Mouse (Mus musculus): ENCODE measurements around the gene Cbfa2t3.
"Not testable (repeated sequence)": the region's sequence is repeated elsewhere in the genome, so short reads cannot be mapped to it uniquely, and the experiment has no call there.

Gene Cbfa2t3

DNA sequence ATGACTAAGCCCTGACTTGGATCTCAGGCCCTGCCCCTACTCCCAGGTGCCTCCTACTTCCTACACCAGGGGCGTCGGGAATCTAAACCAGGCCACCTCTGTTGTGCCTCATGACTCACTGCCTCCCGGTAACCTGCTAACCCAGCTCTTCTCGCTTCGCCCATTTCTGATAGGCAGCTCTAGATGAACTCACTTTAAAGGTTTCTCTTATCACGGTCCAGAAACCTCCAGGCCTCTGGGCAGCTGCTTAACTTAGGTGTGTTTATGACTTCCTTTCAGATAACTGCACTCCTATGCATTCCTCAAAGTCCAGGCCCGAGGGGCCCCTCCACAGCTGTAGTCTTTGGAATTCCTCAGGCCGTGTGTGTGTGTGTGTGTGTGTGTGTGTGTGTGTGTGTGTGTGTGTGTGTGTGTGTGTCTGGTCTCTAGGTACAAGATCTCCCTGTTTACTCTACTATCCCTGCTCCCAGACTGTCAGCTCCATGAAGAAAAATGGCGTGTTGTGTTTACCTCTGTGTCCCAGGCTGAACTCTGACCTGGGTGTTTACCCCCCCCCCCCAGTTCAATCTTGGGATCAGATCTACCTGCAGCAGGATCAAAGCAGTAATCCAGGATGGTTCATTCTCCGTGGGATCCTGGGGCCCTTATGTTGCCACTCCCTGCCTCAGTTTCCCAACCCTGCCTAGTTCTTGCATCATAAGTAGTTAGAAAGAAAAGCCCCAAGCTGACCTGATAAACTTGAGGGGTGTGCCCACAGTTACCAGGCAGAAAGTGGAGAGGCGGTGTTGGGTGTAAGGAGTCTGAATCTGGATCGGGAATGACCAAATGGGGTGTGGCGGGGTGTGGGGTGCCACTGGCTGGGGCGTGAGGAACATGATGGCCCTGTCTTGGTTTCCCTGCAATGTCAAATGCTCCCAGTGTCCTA lies 62.8 kb downstream of the Cbfa2t3 start:
- DNase-seq = no peak

DNA sequence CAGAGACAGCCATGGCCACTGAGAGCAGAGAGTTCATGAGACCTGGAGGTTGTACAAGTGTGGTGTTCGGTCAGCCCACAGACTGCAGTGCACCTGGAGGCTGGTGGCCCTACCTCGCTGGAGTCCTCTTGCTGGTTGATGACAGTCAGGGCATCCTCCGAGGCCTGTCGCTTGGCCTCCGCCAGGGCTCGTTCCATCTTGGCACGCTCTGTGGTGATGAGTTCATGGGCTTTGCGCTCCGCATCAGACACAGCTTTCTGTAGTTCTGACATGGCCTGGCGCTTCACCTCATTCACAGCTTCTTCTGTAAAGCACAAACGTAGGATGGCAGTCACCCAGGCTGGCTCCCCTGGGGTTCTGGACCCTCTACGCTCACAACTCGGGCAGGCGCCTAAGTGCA lies 65.7 kb downstream of the Cbfa2t3 start:
- no peak for DNase-seq

DNA sequence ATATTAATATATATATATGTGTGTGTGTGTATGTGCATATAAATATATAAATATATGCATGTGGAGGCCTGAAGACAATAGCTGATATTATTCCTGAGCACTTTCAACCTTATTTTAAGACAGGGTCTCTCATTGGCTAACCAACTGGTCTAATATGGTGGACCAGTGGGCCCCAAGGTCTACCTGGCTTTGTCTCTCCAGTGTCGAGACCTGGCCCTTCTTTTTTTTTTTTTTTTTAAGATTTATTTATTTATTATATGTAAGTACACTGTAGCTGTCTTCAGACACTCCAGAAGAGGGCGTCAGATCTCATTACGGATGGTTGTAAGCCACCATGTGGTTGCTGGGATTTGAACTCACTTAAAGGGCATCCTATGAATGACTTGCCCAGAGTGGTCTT lies 66.8 kb downstream of the Cbfa2t3 start:
- not testable (repeated sequence) for DNase-seq

DNA sequence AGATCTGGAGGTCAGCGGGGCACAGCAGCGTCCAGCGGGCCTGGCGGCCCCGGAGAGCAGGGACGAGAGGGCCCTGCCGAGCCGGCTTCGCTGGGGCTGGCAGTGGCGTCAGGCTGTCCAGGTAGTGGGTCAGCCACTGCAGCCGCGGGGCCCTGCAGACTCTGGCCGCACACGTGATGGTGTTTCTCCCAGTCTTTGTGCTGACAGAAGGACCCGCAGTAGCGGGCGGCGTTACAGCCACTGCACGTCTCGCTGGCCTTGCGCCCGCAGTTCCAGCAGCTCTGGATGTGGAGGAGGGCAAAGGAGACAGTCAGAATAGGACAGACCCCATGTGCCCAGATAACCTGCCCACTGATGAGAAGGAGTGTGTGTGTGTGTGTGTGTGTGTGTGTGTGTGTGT lies 68.2 kb downstream of the Cbfa2t3 start:
- no peak for DNase-seq

DNA sequence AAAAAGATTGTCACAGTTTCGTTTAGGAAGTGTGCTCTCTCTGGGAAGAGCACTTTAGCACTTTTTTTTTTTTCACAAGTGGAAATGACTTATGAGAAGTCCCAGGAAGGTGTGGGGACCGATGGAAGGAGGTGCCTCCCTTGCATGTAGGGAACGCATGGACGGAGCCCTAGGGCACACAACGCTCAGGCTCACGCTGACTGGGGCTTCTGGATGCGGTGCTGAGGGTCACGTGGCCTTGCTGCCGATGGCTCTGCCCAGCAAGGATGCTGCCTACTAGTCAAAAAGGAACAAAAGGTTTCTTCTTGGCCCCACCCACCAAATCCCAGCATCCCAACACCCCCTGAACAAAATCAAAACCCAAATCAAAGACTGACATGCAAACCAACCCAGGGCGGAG lies 69.5 kb downstream of the Cbfa2t3 start:
- DNase-seq = no peak

DNA sequence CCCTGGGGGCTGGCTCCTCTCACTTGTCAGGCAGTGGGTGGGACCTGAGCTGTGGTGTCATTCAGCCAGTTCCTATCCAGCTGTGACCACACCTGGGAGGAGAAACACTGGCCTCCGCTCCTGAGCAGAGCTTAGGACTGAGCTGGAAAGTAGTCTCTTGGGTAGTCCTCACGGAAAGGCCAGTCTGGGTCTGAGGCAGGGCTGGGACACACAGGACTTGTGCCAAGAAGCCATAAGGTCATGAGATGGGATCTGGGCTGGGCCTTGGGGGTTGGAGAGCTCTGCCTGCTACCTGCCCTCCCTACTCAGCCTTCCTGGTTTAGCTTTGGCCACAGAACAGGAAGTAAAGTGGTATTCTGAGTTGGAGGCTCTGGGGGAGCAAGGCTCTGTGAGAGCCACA lies 72.0 kb downstream of the Cbfa2t3 start:
- DNase-seq = no peak

DNA sequence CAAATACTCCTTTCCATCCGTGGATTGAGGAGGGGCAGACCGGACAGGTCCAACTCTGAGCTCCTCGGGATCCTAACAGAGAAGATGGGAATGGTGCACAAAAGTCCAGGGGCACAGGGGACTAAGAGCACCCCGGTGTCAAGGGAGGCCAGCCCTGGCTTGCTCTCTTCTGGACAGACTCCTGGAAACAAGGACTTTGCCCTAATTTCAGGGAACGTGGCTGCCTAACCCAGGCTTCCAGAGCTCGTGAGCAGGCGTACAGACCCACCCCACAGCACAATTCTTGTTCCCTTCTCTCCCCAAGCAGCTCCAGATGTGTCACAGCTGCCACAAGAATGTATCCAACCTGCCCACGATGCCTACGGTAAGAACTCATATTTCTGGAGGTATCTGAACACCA lies 73.1 kb downstream of the Cbfa2t3 start:
- DNase-seq = no peak

DNA sequence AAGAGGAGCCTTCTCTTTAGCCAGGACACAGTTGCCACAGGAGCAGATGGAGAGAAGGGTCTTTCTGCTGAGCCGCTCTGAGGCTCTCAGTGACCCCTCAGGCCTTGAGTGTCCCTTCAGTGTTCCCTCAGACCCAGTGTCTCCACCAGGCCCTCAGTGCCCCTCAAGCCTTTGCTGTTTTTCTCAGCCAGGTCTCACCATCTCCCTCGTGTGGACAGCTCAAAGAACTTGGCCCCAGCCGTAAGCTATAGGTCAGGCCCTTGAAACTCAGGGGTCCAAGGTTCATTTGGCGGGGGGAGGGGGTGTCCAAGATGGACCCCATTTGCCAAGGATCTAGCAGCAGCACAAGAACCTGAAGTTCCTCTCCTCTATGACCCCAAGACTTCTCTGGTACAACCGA lies 74.3 kb downstream of the Cbfa2t3 start:
- DNase-seq = no peak

DNA sequence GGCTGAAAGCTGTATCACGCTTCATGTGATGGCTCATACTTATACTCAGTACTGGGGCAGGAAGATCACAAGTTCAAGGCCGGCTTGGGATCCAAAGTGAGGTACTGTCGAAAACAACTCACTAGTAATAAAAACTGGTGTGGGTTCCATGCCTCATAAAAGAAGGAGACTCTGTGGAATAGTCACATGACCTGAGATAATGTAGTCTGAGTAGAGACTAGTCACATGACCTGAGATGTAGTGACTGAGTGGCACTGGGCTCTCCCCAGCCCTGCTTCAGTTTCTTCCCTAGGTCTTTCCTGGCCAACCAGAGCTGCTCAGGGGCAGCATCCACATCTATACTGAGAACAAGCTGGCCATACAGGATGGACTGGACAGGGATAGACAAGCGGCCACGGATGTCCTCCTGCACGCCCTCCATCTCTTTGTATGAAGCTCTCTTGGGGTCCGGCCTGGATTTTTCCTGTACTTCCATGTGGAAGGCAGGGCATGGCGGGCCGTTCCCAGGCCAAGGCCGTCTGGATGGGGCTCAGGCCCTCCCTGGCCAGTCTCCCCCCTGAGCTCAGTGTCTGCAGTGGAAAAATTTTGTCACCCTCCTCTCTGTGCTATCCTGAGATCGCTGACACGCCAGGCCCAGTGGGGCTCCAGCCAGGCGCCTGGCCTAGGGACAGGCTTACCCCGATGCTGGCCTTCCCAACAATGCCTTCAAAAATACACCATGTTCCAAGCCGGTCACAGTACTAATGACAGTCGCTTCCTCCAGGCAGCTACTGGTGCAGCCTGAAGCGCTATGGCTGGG lies 74.9 kb downstream of the Cbfa2t3 start:
- DNase-seq = no peak

DNA sequence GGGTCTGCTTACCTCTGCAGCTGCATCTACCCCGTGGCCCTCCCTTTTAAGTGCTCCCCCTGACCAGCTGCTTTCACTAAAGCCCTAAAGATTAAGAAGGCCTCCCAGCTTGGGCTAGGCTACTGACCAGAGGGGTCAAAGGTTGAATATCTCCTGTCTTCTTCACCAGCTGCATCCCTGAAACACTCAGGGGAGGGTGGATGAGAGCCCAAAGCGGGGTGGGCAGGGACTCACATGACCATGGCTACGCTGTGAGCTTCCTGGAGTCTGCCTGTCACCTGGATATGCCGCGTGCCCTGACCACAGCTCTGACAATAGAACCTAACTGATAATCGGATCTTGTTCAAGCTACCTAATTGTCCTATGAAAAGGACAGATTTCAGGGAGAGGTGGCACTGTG lies 76.2 kb downstream of the Cbfa2t3 start, which contains the start of gene Pabpn1l:
Pabpn1l (minus strand) TSS at position 13 of the 400 bp plus-strand sequence.
- DNase-seq = no peak

DNA sequence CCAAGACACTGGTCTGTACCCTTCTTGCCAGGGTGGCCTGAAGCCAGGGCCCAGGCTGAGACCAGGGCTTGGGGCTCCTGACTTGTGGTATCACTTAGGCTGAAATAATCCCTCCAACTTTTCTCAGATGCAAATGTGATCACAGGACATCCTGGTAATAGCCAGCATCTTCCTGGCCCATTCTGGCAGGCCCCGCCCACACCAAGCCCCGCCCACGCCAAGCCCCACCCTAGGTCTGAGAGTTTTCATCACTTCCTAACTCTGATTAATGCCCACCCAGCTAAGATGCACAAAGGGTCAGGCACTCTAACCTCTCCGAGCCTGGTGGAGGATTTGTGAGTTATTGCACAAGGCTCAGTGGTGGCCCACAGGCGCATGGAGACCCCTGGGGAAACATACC lies 78.5 kb downstream of the Cbfa2t3 start:
- DNase-seq = no peak

DNA sequence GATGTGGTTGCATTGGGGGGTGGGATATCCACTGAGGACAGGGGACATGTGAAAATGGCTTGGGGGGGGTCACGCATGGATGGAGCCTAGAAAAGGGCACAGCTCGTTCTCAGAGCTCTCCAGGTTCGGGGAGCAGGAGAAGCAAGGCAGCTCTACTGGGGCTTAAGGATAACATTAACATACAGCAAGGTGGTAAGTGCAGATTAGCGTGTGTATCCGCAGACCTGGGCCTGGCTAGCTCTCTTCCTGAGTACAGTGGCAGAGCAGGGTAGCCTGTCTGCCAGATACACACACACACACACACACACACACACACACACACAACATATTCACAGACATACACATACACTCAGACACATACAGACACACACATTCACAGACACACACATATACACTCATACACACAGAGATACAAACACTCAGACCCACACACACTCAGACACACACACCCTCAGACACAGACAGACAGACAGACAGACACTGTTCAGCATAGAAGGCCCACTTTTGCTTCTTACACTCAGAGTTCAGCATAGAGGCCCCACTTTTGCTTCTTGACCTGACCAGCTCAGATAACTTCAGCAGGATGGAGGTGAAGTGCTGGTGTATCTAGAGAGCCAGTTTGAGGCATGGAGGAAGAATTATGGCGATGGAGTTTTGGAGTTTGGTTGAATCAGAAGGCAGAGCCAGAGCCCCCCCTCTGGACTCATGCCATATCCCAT lies 80.1 kb downstream of the Cbfa2t3 start:
- no peak for DNase-seq

DNA sequence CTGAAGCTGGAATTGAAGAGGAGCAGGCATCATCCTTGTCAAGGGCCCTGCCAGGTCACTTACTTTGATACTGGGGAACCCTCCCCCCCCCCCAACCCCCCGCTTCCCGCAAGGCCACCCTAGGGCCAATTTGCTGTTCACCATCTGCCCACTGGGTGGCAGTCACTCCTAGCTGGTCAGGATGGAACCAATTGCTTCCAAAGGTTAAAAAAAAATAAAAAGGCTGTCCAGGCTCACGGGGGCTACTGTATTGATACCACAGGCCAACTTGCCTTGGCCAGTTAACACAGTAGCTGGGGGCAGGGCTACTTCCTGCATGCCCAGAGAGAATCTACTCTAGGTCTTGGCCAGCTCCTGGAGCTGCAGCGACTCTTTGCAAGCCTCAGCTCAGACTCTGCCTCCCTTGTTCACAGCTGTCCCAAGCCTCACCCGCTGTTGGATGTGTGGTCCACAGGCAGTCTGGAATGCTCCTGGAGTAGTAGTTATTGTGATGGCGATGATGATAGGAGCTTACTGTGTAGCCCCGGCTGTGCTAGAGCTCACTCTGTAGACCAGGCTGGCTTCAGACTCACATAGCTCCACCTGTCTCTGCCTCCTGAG lies 80.9 kb downstream of the Cbfa2t3 start:
- DNase-seq = peak; percentile 85

DNA sequence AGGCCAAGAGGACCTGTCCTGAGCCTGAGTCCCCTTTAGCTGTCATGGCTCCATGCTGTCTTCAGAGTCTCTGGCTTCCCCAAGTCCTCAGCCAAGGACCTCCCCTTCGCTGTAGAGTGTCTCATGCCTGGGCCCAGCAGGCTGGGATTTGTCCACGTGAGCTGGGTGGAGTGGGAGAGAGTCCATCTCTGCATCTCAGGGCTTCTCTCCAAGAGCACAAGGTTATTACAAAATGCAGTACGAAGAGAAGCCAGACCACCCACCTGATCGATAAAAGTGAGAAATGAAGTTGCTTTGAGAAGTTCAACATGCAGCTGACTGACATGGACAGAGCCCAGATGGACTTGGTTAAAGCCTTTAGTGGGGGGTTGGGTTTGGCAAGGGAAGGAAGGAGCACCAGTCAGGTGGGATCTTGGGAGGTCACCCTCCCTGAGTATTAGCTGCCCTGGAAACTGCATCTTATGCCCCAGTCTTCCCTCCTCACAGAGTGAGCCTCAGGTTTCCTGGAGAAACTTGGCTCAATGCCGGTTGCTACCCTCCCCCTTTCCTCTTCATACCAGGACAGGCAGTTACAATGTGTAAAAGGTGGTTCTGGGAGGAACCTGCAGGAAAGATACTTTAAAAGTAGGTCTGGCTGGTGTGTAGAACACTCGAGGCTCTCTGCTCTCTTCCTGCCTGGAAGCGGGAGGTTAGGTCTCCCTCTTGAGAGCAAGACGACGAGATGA lies 82.6 kb downstream of the Cbfa2t3 start:
- no peak for DNase-seq

DNA sequence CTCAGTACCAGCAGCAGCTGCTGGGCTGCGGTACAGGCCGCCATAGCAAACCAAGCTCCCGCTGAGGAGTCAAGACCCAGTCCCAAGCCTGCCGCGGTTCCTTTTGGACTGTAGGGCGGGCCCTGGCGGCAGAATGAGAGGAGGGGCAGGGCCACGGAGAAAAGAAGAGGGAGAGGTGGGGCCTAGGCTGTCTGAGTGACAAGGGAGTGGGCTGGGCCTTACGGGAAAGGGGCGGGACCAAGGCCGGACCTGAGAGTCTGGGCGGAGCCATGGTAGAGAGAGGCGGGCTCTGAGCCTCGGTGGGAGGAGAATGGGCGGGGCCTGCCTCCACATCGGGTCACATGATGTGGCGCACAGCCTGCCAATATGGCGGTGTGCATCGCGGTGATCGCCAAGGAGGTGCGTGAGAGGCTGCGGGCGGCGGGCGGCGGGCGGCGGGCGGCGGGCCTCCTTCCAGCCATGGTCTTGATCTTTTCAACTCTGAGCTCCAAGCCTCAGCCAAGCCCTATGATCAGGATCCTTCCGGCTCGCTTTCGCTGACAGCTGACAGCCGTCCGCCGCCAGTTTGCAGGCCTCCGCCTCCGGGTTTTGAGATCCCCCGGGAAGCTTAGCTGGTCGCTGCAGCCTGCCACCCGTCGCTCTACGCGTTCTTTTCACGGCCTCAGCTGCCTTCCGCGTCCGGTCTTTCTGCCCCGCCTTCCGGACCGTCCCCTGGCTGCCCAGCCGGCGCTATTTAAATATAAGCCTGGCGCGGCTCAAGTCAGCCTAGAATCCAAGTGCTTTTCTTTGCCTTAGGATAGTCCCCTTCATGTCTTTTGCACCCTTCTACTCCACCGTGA lies 87.4 kb downstream of the Cbfa2t3 start, which contains the start of the genes Galns and Trappc2l:
Galns (minus strand) TSS at position 169 of the 839 bp plus-strand sequence.
Trappc2l (plus strand) TSS at position 346 of the 839 bp plus-strand sequence.
- DNase-seq = peak; percentile 97

DNA sequence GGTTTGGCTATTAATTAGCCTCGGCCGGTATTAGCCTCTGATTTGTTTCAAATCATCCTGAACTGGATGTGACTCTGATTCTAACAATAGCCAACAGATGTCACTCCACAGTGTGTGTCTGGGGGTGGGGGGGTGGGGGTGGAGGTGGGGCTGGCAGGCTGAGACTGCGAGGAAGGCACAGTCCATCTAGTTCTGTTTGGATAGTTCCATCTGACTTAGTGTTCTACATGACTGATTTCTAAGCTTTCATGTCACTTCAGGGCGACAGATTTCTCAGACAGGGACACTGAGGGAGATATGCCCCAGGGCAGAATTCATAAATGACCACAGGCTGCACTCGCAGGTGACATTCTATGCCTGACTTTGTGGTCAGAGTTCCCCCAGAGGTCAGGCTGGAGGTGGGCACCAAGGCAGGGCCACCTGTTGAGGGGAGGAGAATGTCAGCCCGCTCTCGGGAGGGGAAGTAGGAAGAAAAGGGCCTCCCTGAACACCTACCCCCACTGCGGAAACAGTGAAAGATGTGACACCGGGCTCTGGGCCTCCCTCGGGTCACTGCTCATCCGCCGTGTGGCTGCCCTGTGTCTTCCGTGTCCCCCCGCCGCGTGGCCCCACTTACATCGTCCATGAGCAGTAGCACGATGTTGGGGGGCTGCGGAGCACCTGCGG lies 88.2 kb downstream of the Cbfa2t3 start:
- DNase-seq = no peak

DNA sequence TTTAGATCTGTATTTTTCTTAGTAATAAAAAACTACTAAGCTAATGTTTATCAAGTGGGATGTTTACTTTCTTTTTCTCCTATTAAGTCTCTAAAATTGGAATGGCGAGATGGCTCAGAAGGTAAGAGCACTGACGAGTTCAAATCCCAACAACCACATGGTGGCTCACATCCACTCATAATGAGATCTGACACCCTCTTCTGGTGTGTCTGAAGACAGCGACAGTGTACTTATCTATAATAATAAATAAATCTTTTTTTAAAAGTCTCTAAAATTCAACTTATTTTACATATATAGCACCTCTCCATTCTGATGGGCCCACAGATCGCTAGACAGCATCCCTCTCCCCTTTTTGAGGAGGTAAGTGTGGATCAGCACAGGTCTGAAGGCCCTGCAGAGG lies 88.7 kb downstream of the Cbfa2t3 start:
- no peak for DNase-seq

DNA sequence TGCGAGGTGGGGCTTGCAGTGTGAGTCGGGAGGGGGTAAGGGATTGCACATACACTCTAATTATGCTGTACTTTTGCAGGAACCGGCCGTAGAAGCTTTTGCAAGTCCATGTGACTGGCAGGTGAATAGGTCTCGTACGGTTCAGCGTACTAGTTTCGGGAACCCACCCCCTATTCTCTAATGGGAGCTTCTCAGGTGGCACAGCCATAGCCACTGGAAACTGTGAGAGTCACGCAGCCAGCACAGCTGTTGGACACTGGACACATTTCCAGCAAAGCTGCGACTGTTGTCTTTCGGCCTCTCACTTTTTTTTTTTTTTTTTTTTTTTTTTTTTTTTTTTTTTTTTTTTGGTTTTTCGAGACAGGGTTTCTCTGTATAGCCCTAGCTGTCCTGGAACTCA lies 92.1 kb downstream of the Cbfa2t3 start:
- no peak for DNase-seq

DNA sequence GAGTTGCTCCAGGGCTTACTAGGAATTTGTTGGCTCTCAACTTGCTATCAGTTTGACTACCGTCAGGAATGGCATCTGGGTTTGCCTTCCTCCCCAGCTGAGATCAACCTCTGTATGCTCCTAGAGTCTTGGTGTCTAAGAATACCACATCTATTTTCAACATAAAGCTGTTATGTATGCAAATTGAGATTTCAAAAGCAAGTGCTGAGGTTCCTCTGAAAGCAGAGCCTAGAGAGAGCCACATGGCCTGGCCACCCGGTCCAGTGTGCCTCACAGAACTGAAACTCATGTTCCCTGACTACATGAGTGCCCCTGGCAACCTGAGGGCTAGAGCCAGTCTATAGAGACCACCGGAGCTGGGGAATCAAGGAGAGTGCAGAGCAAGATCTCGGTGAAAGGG lies 93.5 kb downstream of the Cbfa2t3 start:
- no peak for DNase-seq

DNA sequence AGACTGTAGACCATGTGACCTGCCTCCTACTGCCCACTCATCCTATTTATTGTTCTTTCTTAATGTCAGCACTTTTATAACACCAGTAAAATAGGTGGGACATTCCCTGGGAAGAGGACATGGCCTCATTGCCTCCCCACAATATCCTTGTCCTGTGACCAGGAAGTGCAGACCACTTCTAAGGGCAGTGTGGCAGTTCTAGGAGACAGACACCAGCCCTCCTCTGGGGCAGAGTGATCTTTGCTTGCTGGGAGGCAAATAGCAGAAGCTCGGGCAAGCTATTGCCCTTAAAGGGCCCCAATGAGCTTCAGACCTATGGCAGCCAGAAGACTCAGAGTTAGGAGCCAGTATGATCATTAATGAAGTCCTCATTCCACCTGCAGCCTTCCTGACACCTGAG lies 94.3 kb downstream of the Cbfa2t3 start:
- DNase-seq = no peak
